Mouse (Mus musculus): Measurements from ENCODE around the gene Nkapl.

Gene Nkapl

GRCm38 (mm10) chr13:21427631-21428030 is 40.7 kb downstream of the Nkapl start:
- no peak for DNase-seq (ENCODE audit: low read depth)

- no peak for DNase-seq (ENCODE audit: low read depth)
Measured at GRCm38 (mm10) chr13:21423301-21423700, 45.0 kb downstream of the Nkapl start.

GRCm38 (mm10) chr13:21418865-21419264 is 49.4 kb downstream of the Nkapl start:
- no peak for DNase-seq (ENCODE audit: low read depth)

DNA sequence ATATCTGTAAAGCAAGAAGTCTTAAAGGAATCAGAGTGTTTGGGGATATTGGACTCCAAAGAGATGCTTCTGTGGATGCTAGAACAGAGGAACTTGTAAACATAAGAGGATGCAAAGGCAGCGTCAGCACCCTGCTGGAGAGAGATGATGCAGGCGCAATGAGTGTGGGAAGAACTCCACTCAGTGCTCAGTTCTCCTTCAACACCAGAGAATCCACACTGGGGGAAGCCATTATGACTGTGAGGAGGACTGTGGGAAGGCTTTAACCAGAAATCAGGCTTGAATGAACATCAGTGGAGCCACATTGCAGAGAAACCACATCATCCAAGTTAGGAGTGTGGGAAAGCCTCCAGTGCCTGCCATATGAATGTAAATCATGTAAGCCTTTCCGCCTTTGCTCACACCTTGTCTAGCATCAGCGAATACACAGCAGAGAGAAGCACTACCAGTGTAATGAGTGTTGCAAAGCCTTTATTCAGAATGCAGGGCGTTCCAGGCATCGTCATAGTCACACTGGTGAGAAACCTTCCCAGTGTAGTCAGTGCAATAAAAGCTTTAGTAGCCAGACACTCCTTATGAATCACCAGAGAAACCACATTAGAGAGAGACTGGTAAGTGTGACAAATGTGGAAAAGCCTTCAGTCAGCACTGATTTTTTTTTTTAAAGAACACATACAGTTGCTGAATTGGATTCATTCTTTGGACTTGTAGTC is 50.9 kb downstream of the Nkapl start:
- no peak for DNase-seq (ENCODE audit: low read depth)

Measured in c-Kit-positive CD71-negative TER-119-negative erythroid progenitor cells, embryonic 14.5 days (primary cell).